Mouse (Mus musculus) urinary bladder, postnatal 4 days (tissue): ENCODE measurements around the gene Hoxa3.
A peak's percentile ranks its signal among the peaks of the same experiment; 100 is the strongest.

Source experiments
- DNase-seq, 2 experiments: peaks; one replicate each; pipeline ENCODE4 v3.0.0; 2021 to 2022; ENCODE audit warnings: low spot score in 2 of 2

Gene Hoxa3

GRCm38 (mm10) chr6:52213119-52213986 is at the start of gene Hoxa3, which contains the start of gene Gm28308:
Gene Hoxa3, minus strand, starts transcription at chr6:52213336.
Gene Gm28308, minus strand, starts transcription at chr6:52213339.
- peak; percentile 60 to 62 for DNase-seq

GRCm38 (mm10) chr6:52262463-52263320 is 49.6 kb upstream of the Hoxa3 start:
- no peak for DNase-seq

GRCm38 (mm10) chr6:52261751-52262462 is 48.8 kb upstream of the Hoxa3 start:
- DNase-seq = no peak

- peak in 1 of 2 experiments; percentile 68 for DNase-seq
These were observed 47.8 kb upstream of the Hoxa3 start, which contains the start of gene Hoxa13 for GRCm38 (mm10) chr6:52260654-52261575. Gene Hoxa13, minus strand, starts transcription at chr6:52260880.

GRCm38 (mm10) chr6:52259811-52260261 is 46.7 kb upstream of the Hoxa3 start:
- peak in 1 of 2 experiments; percentile 35 for DNase-seq

- DNase-seq = peak in 1 of 2 experiments; percentile 23
These were observed 46.1 kb upstream of the Hoxa3 start for GRCm38 (mm10) chr6:52259081-52259790.

- DNase-seq = peak; percentile 59 to 87
These were observed 43.8 kb upstream of the Hoxa3 start for GRCm38 (mm10) chr6:52256956-52257355.

GRCm38 (mm10) chr6:52253511-52254500 is 40.7 kb upstream of the Hoxa3 start:
- peak in 1 of 2 experiments; percentile 48 for DNase-seq

- DNase-seq = peak; percentile 34 to 61
These were observed 39.7 kb upstream of the Hoxa3 start for GRCm38 (mm10) chr6:52252775-52253376.

GRCm38 (mm10) chr6:52252016-52252774 is 39.1 kb upstream of the Hoxa3 start:
- peak in 1 of 2 experiments; percentile 56 for DNase-seq

- peak in 1 of 2 experiments; percentile 46 for DNase-seq
These were observed 38.2 kb upstream of the Hoxa3 start for GRCm38 (mm10) chr6:52251177-52251879.

GRCm38 (mm10) chr6:52249826-52250225 is 36.7 kb upstream of the Hoxa3 start:
- DNase-seq = peak in 1 of 2 experiments; percentile 40

- no peak for DNase-seq
These were observed 36.2 kb upstream of the Hoxa3 start for GRCm38 (mm10) chr6:52249415-52249738.

- DNase-seq = peak in 1 of 2 experiments; percentile 59
These were observed 35.7 kb upstream of the Hoxa3 start for GRCm38 (mm10) chr6:52248638-52249414.

- peak in 1 of 2 experiments; percentile 57 for DNase-seq
These were observed 34.9 kb upstream of the Hoxa3 start for GRCm38 (mm10) chr6:52247766-52248637.
